Mouse (Mus musculus) CH12.LX (cell line): Measurements from ENCODE around the gene Tent5c. TPM values are rescaled to one million over a fixed set of nuclear protein-coding genes. Genes with fewer than 3 reads are reported as not detected.

Source experiments
- DNase-seq: peaks from one replicate; pipeline ENCODE4 v3.0.0-alpha.2; 2013; ENCODE audit errors: extremely low read depth
- H3K27ac ChIP-seq: 2 replicates; pipeline ENCODE4 v1.5.1; 2012; ENCODE audit warnings: low read depth, mild to moderate bottlenecking, control low read depth, moderate library complexity; ENCODE audit not compliant: insufficient read depth
- H3K27me3 ChIP-seq: replicated peaks from 2 replicates; pipeline ENCODE3; 2012; ENCODE audit warnings: inconsistent platforms
- H3K36me3 ChIP-seq, 2 experiments: replicated peaks in 1 of 2; 2 replicates each; pipeline versions ENCODE3 to v1.6.1; 2012; ENCODE audit warnings: inconsistent platforms in 1 of 2, low read length in 1 of 2, mild to moderate bottlenecking in 1 of 2, mixed read lengths in 1 of 2, moderate library complexity in 1 of 2; ENCODE audit not compliant: control insufficient read depth in 1 of 2, insufficient read depth in 1 of 2
- H3K4me1 ChIP-seq, 2 experiments: 2 replicates each; pipeline ENCODE4 v1.6.1; 2012; ENCODE audit warnings: inconsistent platforms in 1 of 2, moderate library complexity in 1 of 2; ENCODE audit not compliant: insufficient read depth in 2 of 2, control insufficient read depth in 1 of 2
- H3K4me2 ChIP-seq: 2 replicates; pipeline ENCODE4 v1.6.1; 2012; ENCODE audit warnings: low read depth, mild to moderate bottlenecking, control low read depth; ENCODE audit not compliant: poor library complexity, insufficient read depth, severe bottlenecking
- H3K4me3 ChIP-seq, 3 experiments: fragments of 150-350 bp in 1 of 3; sonication (generic) in 1 of 3; replicated peaks in 1 of 3; 2 replicates each; pipeline versions ENCODE3 to v1.5.1; 2011 to 2012; ENCODE audit warnings: low read depth in 2 of 3, low read length in 2 of 3, mild to moderate bottlenecking in 2 of 3, moderate library complexity in 2 of 3, control low read depth in 1 of 3, improper control_type of control experiment in 1 of 3, inconsistent platforms in 1 of 3, mixed read lengths in 1 of 3; ENCODE audit not compliant: poor library complexity in 1 of 3
- H3K79me2 ChIP-seq: replicated peaks from 2 replicates; pipeline ENCODE4 v1.6.1; 2012; ENCODE audit warnings: mild to moderate bottlenecking, moderate library complexity; ENCODE audit not compliant: control insufficient read depth, poor library complexity, insufficient read depth, severe bottlenecking; ENCODE audit errors: extremely low read depth
- H3K9ac ChIP-seq: 2 replicates; pipeline ENCODE4 v1.6.1; 2012; ENCODE audit warnings: low read depth, mild to moderate bottlenecking, control low read depth, moderate library complexity; ENCODE audit not compliant: insufficient read depth
- H3K9me3 ChIP-seq: replicated peaks from 2 replicates; pipeline ENCODE3; 2012; ENCODE audit warnings: low read length, inconsistent platforms, mixed read lengths
- BHLHE40 ChIP-seq: IDR thresholded peaks from 2 replicates; pipeline ENCODE4 v1.6.1; 2011; ENCODE audit warnings: mild to moderate bottlenecking, low read depth, low read length, improper control_type of control experiment
- CHD2 ChIP-seq: IDR thresholded peaks from 2 replicates; pipeline ENCODE4 v1.6.1; 2011; ENCODE audit warnings: low read length, improper control_type of control experiment
- CTCF ChIP-seq, 2 experiments: IDR thresholded peaks in 1 of 2; conservative IDR thresholded peaks in 1 of 2; 2 replicates each; pipeline ENCODE4 v1.5.1; 2011 to 2012; ENCODE audit warnings: low read depth in 2 of 2, low read length in 2 of 2, improper control_type of control experiment in 1 of 2, inconsistent platforms in 1 of 2, mild to moderate bottlenecking in 1 of 2, moderate library complexity in 1 of 2
- ELF1 ChIP-seq: IDR thresholded peaks from 2 replicates; pipeline ENCODE4 v1.6.1; 2014; ENCODE audit warnings: low read depth, mild to moderate bottlenecking, inconsistent platforms, low read length, improper control_type of control experiment
- EP300 ChIP-seq: IDR thresholded peaks from 2 replicates; pipeline ENCODE4 v1.6.1; 2011; ENCODE audit warnings: low read length, improper control_type of control experiment
- ETS1 ChIP-seq: conservative IDR thresholded peaks from 2 replicates; pipeline ENCODE4 v1.6.1; 2012; ENCODE audit warnings: low read depth, mild to moderate bottlenecking, inconsistent platforms, low read length, improper control_type of control experiment, moderate library complexity
- GABPA ChIP-seq: IDR thresholded peaks from 2 replicates; pipeline ENCODE4 v1.6.1; 2012; ENCODE audit warnings: low read depth, low read length, improper control_type of control experiment, inconsistent platforms; ENCODE audit not compliant: insufficient replicate concordance
- IRF4 ChIP-seq: IDR thresholded peaks from 2 replicates; pipeline ENCODE4 v1.6.1; 2014; ENCODE audit warnings: low read depth, mild to moderate bottlenecking, inconsistent platforms, low read length, improper control_type of control experiment
- JUN ChIP-seq: IDR thresholded peaks from 2 replicates; pipeline ENCODE4 v1.6.1; 2011; ENCODE audit warnings: low read depth, mild to moderate bottlenecking, low read length, improper control_type of control experiment, moderate library complexity; ENCODE audit not compliant: insufficient read depth
- JUND ChIP-seq: conservative IDR thresholded peaks from 2 replicates; pipeline ENCODE4 v1.6.1; 2011; ENCODE audit warnings: low read depth, low read length, improper control_type of control experiment
- KAT2A ChIP-seq: IDR thresholded peaks from 2 replicates; pipeline ENCODE4 v1.6.1; 2012; ENCODE audit warnings: low read length, improper control_type of control experiment, inconsistent platforms; ENCODE audit not compliant: insufficient replicate concordance
- MAZ ChIP-seq: IDR thresholded peaks from 2 replicates; pipeline ENCODE4 v1.6.1; 2012; ENCODE audit warnings: low read depth, mild to moderate bottlenecking, inconsistent platforms, low read length, improper control_type of control experiment, moderate library complexity
- MEF2A ChIP-seq: IDR thresholded peaks from 2 replicates; pipeline ENCODE4 v1.6.1; 2014; ENCODE audit warnings: low read depth, mild to moderate bottlenecking, inconsistent platforms, low read length, improper control_type of control experiment, borderline replicate concordance
- MXI1 ChIP-seq: IDR thresholded peaks from 2 replicates; pipeline ENCODE4 v1.6.1; 2011; ENCODE audit warnings: mild to moderate bottlenecking, low read depth, low read length, improper control_type of control experiment
- MYC ChIP-seq: IDR thresholded peaks from 2 replicates; pipeline ENCODE4 v1.6.1; 2011; ENCODE audit warnings: low read depth, mild to moderate bottlenecking, improper control_type of control experiment, low read length
- NELFE ChIP-seq: IDR thresholded peaks from 2 replicates; pipeline ENCODE4 v1.6.1; 2011; ENCODE audit warnings: low read depth, low read length, improper control_type of control experiment
- NRF1 ChIP-seq: IDR thresholded peaks from 2 replicates; pipeline ENCODE4 v1.6.1; 2014; ENCODE audit warnings: low read depth, mild to moderate bottlenecking, inconsistent platforms, low read length, improper control_type of control experiment, moderate library complexity
- PAX5 ChIP-seq: IDR thresholded peaks from 2 replicates; pipeline ENCODE4 v1.6.1; 2012; ENCODE audit warnings: low read length, inconsistent platforms, mixed read lengths
- POLR2A ChIP-seq: IDR thresholded peaks from 2 replicates; pipeline ENCODE4 v1.6.1; 2011; ENCODE audit warnings: low read depth, mild to moderate bottlenecking, improper control_type of control experiment, low read length
- POLR2AphosphoS2 ChIP-seq: IDR thresholded peaks from 2 replicates; pipeline ENCODE4 v1.6.1; 2011; ENCODE audit warnings: low read depth, low read length, improper control_type of control experiment
- RAD21 ChIP-seq: IDR thresholded peaks from 2 replicates; pipeline ENCODE4 v1.6.1; 2011; ENCODE audit warnings: low read depth, mild to moderate bottlenecking, low read length, improper control_type of control experiment, moderate library complexity
- SIN3A ChIP-seq: IDR thresholded peaks from 2 replicates; pipeline ENCODE4 v1.6.1; 2012; ENCODE audit warnings: low read length, improper control_type of control experiment, inconsistent platforms
- SMC3 ChIP-seq: IDR thresholded peaks from 2 replicates; pipeline ENCODE4 v1.6.1; 2011; ENCODE audit warnings: low read depth, low read length, improper control_type of control experiment
- TBP ChIP-seq: conservative IDR thresholded peaks from 2 replicates; pipeline ENCODE4 v1.6.1; 2011; ENCODE audit warnings: low read depth, low read length, improper control_type of control experiment
- TCF12 ChIP-seq: IDR thresholded peaks from 2 replicates; pipeline ENCODE4 v1.6.1; 2014; ENCODE audit warnings: low read depth, mild to moderate bottlenecking, inconsistent platforms, low read length, improper control_type of control experiment
- UBTF ChIP-seq: IDR thresholded peaks from 2 replicates; pipeline ENCODE4 v1.6.1; 2012; ENCODE audit warnings: low read depth, mild to moderate bottlenecking, inconsistent platforms, low read length, improper control_type of control experiment, moderate library complexity
- USF1 ChIP-seq: IDR thresholded peaks from 2 replicates; pipeline ENCODE4 v1.6.1; 2014; ENCODE audit warnings: low read depth, mild to moderate bottlenecking, inconsistent platforms, low read length, improper control_type of control experiment
- ZC3H11A ChIP-seq: IDR thresholded peaks from 2 replicates; pipeline ENCODE4 v1.6.1; 2012; ENCODE audit warnings: low read depth, mild to moderate bottlenecking, inconsistent platforms, low read length, improper control_type of control experiment
- ZKSCAN1 ChIP-seq: IDR thresholded peaks from 2 replicates; pipeline ENCODE4 v1.6.1; 2012; ENCODE audit warnings: low read depth, inconsistent platforms, low read length, improper control_type of control experiment, borderline replicate concordance
- ZMIZ1 ChIP-seq: IDR thresholded peaks from 2 replicates; pipeline ENCODE4 v1.6.1; 2012; ENCODE audit warnings: low read depth, mild to moderate bottlenecking, inconsistent platforms, low read length, improper control_type of control experiment
- ZNF384 ChIP-seq: IDR thresholded peaks from 2 replicates; pipeline ENCODE4 v1.6.1; 2012; ENCODE audit warnings: low read depth, low read length, improper control_type of control experiment, inconsistent platforms
- dilution Hi-C: fragments of 300-500 bp; cut with MboI; formaldehyde crosslinking; loops from 2 replicates; pipeline ENCODE4 v1.14.3; 2020; ENCODE audit warnings: low sequenced_read_pairs; ENCODE audit not compliant: extremely low pct_unique_long_range_greater_than_20kb, extremely low pct_ligation_motif_present
- in situ Hi-C: fragments of 300-500 bp; cut with MboI; formaldehyde crosslinking; loops from 3 replicates; pipeline ENCODE4 v1.14.3; 2019; ENCODE audit warnings: low sequenced_read_pairs, low pct_ligation_motif_present, low pct_unique_long_range_greater_than_20kb, mixed read lengths
- polyA plus RNA-seq: library from polyadenylated mRNA; unstranded; fragments of >175 nt; gene quantifications from 2 replicates; pipeline ENCODE4 v1.2.1, GENCODE M21; 2012; ENCODE audit warnings: low read depth; ENCODE audit not compliant: insufficient read length
- total RNA-seq, 2 experiments: library from RNA; depleted of rRNA; stranded (reverse); fragments of 300-350 nt in 1 of 2; fragments of >200 nt in 1 of 2; gene quantifications; 2 replicates each; pipeline ENCODE4 v1.2.3; 2012 to 2014

Tent5c gene
- total and polyA plus RNA-seq, 3 experiments = 10.6 to 18.7 (median 12.3) TPM

DNA sequence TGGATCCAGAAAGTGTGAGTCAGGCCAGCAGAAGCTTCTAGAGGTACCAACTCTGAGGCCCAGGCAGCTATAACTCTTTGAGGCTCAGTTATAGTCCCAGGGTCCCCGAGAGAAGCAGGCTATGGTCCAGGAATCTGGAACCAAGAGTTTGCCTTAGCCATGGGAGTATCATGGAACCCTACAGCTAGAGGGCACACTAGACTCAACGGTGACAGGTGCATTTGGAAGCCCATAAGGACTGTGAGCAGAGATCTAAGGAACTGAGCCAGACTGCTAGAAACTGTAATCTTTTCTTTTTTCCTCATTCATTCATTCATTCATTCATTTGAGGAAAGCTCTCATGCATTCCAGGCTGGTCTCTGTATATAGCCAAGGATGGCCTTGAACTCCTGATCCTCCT, 28.6 kb downstream of the Tent5c start:
- Histone ChIP-seq H3K9ac (no peak overlapping the region), H3K27me3 (no peaks in the 10 kb centered on the region), H3K36me3 (no peaks in the 10 kb centered on the region), H3K4me1 (peaks cover 19 to 26% of the 10 kb centered on the region in 2 experiments), H3K4me2 (no peak overlapping the region), H3K27ac (no peak overlapping the region), H3K79me2 (no peaks in the 10 kb centered on the region), H3K9me3 (peaks cover 7% of the 10 kb centered on the region), H3K4me3 (no peak overlapping the region)
- TF ChIP-seq UBTF (no peak), SMC3 (peak; percentile 55), RAD21 (peak; percentile 62), ETS1 (no peak), CTCF (conservative IDR thresholded peaks at IDR 0.05 in 1 of 2, IDR thresholded peaks at IDR 0.05 in 1 of 2; ENCODE audit: low read depth in 2 of 2, low read length in 2 of 2) (peak in 1 of 2 experiments; percentile 58; a peak in 2 of 4 replicates), NELFE (no peak), MAZ (no peak), TBP (no peak)
- in situ Hi-C loops = no loop called here
- no peak for DNase-seq
- dilution Hi-C loops = no loop called here

DNA sequence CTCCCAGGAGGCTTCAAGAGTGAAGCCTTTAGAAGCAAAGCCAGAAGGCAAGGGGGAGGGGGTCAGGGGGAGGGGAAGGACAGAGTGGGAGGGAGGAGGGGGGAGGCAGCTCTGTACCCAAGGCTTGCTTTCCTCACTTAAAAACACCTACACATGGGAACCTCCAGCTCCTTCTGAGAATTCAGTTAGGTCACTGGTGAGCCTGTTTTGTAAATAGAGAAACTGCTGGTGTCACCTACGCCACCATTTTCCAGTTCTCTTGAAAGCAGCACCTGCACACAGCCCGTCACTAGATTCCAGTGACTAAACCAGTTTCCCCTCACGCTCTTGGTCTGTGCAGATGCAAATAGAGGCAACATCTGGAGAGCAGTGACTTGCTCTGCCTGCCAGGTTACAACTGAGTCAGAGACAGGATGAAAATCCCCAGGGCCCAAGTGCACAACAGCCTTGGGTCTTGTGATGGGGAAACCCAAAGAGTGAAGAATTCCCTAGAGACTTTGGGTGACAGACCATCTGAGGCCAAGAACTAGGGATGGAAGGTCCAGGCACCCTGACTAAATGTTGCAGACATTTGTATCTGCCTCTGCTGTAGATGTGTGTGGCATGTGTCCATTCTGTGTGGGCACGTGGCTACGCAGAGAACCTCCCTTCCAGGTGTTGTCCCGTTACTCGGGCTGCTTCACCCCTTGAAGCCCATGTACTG, 45.2 kb downstream of the Tent5c start:
- Histone ChIP-seq H3K9me3 (peaks cover 4% of the 10 kb centered on the region), H3K27ac (peak overlapping the region; percentile 83), H3K4me3 (no peak overlapping the region), H3K79me2 (no peaks in the 10 kb centered on the region), H3K4me1 (peaks cover 51 to 77% of the 10 kb centered on the region in 2 experiments), H3K4me2 (peak overlapping the region; percentile 12), H3K36me3 (no peaks in the 10 kb centered on the region), H3K9ac (peak overlapping the region; percentile 3), H3K27me3 (peaks cover 4% of the 10 kb centered on the region)
- peak; percentile 99 for DNase-seq
- in situ Hi-C loops (no loop called here), dilution Hi-C loops (no loop called here)
- TF ChIP-seq TCF12 (peak; percentile 100), JUN (peak; percentile 85), USF1 (peak; percentile 50), POLR2AphosphoS2 (no peak), TBP (peak; percentile 24; the same call in 1 of the 2 replicates), PAX5 (no peak), CTCF (conservative IDR thresholded peaks at IDR 0.05 in 1 of 2, IDR thresholded peaks at IDR 0.05 in 1 of 2; ENCODE audit: low read depth in 2 of 2, low read length in 2 of 2) (no peak), EP300 (peak; percentile 98), IRF4 (peak; percentile 92), MYC (peak; percentile 93), UBTF (no peak), ZKSCAN1 (no peak), MAZ (peak; percentile 95), ELF1 (no peak), GABPA (no peak), MXI1 (peak; percentile 55), ZMIZ1 (peak; percentile 16; the same call in 1 of the 2 replicates), CHD2 (peak; percentile 81), BHLHE40 (peak; percentile 99), SIN3A (peak; percentile 92), JUND (peak; percentile 75), NRF1 (peak; percentile 7; the same call in 1 of the 2 replicates), POLR2A (peak; percentile 26; the same call in 1 of the 2 replicates), MEF2A (peak; percentile 96), KAT2A (peak; percentile 72; the same call in 1 of the 2 replicates), ZNF384 (no peak), ZC3H11A (no peak)
